Mouse (Mus musculus): ENCODE measurements at regions not wholly inside any gene's neighbourhood (a gene's known extent, or its start where the extent isn't known, plus 50 kb on each side); places are given as distances from the start of the nearest gene placed in this dataset.

- no peak for DNase-seq (ENCODE audit: low spot score in 2 of 2)
These were observed 942.1 kb upstream of the Flrt2 start for GRCm38 (mm10) chr12:94749747-94750515.

- no peak for DNase-seq (ENCODE audit: low spot score in 2 of 2)
These were observed 936.3 kb upstream of the Flrt2 start for GRCm38 (mm10) chr12:94755754-94756153.

- DNase-seq (ENCODE audit: low spot score in 2 of 2), result no peak
These were observed 896.0 kb upstream of the Flrt2 start for GRCm38 (mm10) chr12:94795913-94796615.

- DNase-seq (ENCODE audit: low spot score in 2 of 2), result no peak
These were observed 887.3 kb upstream of the Flrt2 start for GRCm38 (mm10) chr12:94804692-94805091.

DNA sequence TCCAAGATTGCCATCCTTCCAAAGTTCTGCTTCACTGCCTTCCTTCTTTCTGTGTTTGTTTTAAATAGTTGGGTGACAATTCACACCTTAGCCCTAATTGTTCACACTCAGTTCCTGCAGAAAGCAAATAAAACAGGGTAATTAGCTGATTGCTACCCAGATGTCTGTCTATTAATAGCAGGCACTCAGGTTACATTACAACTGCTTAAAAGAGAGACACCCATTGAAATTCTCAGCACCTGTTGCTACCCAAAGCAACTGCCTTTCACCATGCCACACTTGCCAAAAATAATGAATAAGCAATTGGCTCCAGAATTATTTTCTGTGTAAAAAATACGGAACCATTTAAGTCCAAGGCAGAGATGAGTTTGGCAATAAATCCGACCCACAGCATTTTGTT is 860.6 kb upstream of the Flrt2 start:
- no peak for DNase-seq (ENCODE audit: low spot score in 2 of 2)

GRCm38 (mm10) chr12:94862720-94863119 is 829.3 kb upstream of the Flrt2 start:
- no peak for DNase-seq (ENCODE audit: low spot score in 2 of 2)

DNA sequence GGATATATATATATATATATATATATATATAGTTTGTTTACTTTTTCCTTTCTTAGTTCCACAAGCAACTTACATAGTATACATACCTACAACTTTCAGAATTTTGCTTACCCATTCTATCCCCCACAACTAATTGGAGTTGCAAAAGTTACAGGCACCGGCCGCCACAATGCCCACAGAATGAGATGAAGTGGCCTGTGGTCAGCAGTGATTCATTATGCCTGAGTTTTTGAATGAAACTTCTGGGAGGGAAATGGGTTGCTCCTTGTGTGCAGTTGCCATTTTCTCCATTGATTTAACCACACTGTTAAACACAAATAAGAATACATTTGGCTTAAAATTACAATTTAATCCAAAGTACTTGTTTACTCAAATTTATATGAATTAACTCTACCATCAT is 781.2 kb upstream of the Flrt2 start:
- DNase-seq (ENCODE audit: low spot score in 2 of 2), result no peak

- no peak for DNase-seq (ENCODE audit: low spot score in 2 of 2)
These were observed 749.0 kb upstream of the Flrt2 start for GRCm38 (mm10) chr12:94943067-94943466.

Data from frontal cortex, postnatal 25 days (tissue).